In the genomic region with DNA sequence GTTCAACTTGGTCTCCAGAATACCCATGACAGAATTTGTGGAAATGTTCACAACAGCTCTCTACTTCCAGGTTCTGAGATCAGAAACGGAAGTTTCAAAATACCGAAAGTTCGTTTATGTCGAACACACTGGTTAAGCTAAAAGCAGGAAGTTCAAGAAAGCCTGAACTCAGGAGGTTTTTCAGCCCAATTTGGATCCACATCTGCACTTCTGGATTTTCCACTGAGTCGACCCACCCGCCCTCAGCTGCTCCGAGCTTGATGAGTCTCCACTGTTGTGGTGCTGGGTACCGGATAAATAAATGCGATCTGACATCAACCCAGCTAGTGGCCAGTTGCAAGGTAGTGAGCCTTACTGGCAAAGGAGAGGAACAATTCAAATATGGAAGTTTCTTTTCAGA, we compare ENCODE assay signal across 10 mouse cellular contexts. TPM values are rescaled to one million over a fixed set of nuclear protein-coding genes. Genes with fewer than 3 reads are reported as not detected.
A peak's percentile ranks its signal among the peaks of the same experiment; 100 is the strongest.
DNase-seq lines count a peak whose midpoint lies in the region; ATAC-seq lines count a peak whose summit lies in the region.
"Had no signal": no experiment of that assay in that cellular context is flagged by ENCODE, and none has a peak within 500 bp of the region (broad histone marks: within the 10 kb centered on the region; RNA-seq: fewer than 3 reads in every experiment).

No protein-coding gene starts in this region.

- H3K4me3 ChIP-seq in liver, embryonic 11.5 days (ENCODE audit: low read depth, low read length), result no peak overlapping the region
- H3K4me3 ChIP-seq in hindbrain, embryonic 10.5 days, result no peak overlapping the region

- peak overlapping the region; percentile 35 for H3K4me2 ChIP-seq in liver, embryonic 11.5 days

- no peaks in the 10 kb centered on the region for H3K27me3 ChIP-seq in liver, embryonic 11.5 days (replicated peaks; ENCODE audit: control insufficient read depth, insufficient read depth, low read length)
- no peaks in the 10 kb centered on the region; the same call in 1 of the 2 replicates for H3K27me3 ChIP-seq in hindbrain, embryonic 10.5 days (ENCODE audit: insufficient read depth, poor library complexity, severe bottlenecking)

- H3K27ac ChIP-seq in liver, embryonic 11.5 days (ENCODE audit: low read depth, low read length), result peak overlapping the region; percentile 32; the same call in 1 of the 2 replicates
- no peak overlapping the region for H3K27ac ChIP-seq in hindbrain, embryonic 10.5 days

- no peak overlapping the region for H3K9ac ChIP-seq in liver, embryonic 11.5 days (ENCODE audit: low read depth, low read length)
- H3K9ac ChIP-seq: forebrain, postnatal 0 days had no signal

- no peak for ATAC-seq in liver, embryonic 11.5 days (replicated peaks; ENCODE audit: low FRiP score)
- ATAC-seq: forebrain, postnatal 0 days had no signal

- DNase-seq in heart, adult 8-10 months (ENCODE audit: low spot score), result peak; percentile 74
- no peak for DNase-seq in heart, postnatal 10 days
- DNase-seq in retina, postnatal 1 day, result peak; percentile 51
- no peak for DNase-seq in retina, embryonic 14.5 days (ENCODE audit: low spot score)
- DNase-seq in liver, embryonic 11.5 days (ENCODE audit: low spot score), result no peak
- DNase-seq in telencephalon, adult 2 months (ENCODE audit: low read depth, low spot score), result peak; percentile 31
- DNase-seq in hindbrain, embryonic 10.5 days (ENCODE audit: low spot score), result no peak
- DNase-seq in right cerebral cortex, postnatal 10 days (ENCODE audit: low spot score in 2 of 2), result no peak
- DNase-seq: adrenal gland, postnatal 25 days; forebrain, postnatal 0 days had no signal

- peaks cover 52% of the 10 kb centered on the region for H3K4me1 ChIP-seq in liver, embryonic 11.5 days (replicated peaks; ENCODE audit: control insufficient read depth, insufficient read depth, low read length)
- peaks cover 31% of the 10 kb centered on the region for H3K4me1 ChIP-seq in hindbrain, embryonic 10.5 days (replicated peaks)

- no peaks in the 10 kb centered on the region for H3K36me3 ChIP-seq in liver, embryonic 11.5 days (ENCODE audit: control insufficient read depth, insufficient read depth, low read length)
- H3K36me3 ChIP-seq in hindbrain, embryonic 10.5 days, result no peaks in the 10 kb centered on the region

- no peaks in the 10 kb centered on the region for H3K9me3 ChIP-seq in liver, embryonic 11.5 days (ENCODE audit: control insufficient read depth, low read length)
- no peaks in the 10 kb centered on the region for H3K9me3 ChIP-seq in hindbrain, embryonic 10.5 days

- intact Hi-C loops in heart, postnatal 10 days (cut with DNase I), result no loop called here

- WGBS in liver, embryonic 11.5 days, result 50% methylated on average over 9 of the region's 9 CpGs
- 77% methylated on average over 9 of the region's 9 CpGs for WGBS in hindbrain, embryonic 10.5 days

RNA-seq across cellular contexts. Expression of a gene that starts 26.0 kb away (rescaled TPM):
- total RNA-seq in heart, adult 8-10 months (2022), result 10 to 100 TPM; 18.5 to 30.7 (median 20.8) TPM
- 10 to 100 TPM; 41.1 to 47.5 TPM for total RNA-seq in heart, postnatal 10 days (2021)
- polyA plus RNA-seq in liver, embryonic 11.5 days (2014; fragmentation: Nextera tagmentation; extraction: Ambion mirVana), result 23.1 and 24.3 TPM in 2 replicates
- 23.1 and 26.2 TPM in 2 replicates for polyA plus RNA-seq in hindbrain, embryonic 10.5 days (2016; fragmentation: Nextera tagmentation; extraction: Ambion mirVana)

Comparison
In these comparisons a context has a peak if more than half of its experiments do, and no peak if none do; other contexts are left out.
1. DNase-seq: peak in heart, adult 8-10 months (single experiment), retina, postnatal 1 day (single experiment) and telencephalon, adult 2 months (single experiment); none in heart, postnatal 10 days (0 of 2), retina, embryonic 14.5 days (single experiment), liver, embryonic 11.5 days (single experiment), hindbrain, embryonic 10.5 days (single experiment) and right cerebral cortex, postnatal 10 days (0 of 2).